Mouse (Mus musculus) left cerebral cortex, adult 8-10 months (tissue): ENCODE results near the gene D630045J12Rik. TPM values are rescaled to one million over a fixed set of nuclear protein-coding genes. Genes with fewer than 3 reads are reported as not detected.
A peak's percentile ranks its signal among the peaks of the same experiment; 100 is the strongest.

Experiments
- DNase-seq, 2 experiments: peaks; one replicate each; pipeline ENCODE4 v3.0.0; 2022; ENCODE audit warnings: low spot score in 2 of 2
- total RNA-seq, 4 experiments: library from RNA; stranded (reverse); gene quantifications; 2 replicates each; pipeline ENCODE4 v1.2.4; 2022

D630045J12Rik gene
- total RNA-seq, 4 experiments from 2014 or later, result 29.1 to 36.6 (median 33.5) TPM

- no peak for DNase-seq
Observed at GRCm38 (mm10) chr6:38242833-38243232, 11.0 kb downstream of the D630045J12Rik start.

GRCm38 (mm10) chr6:38242295-38242830 is 11.4 kb downstream of the D630045J12Rik start:
- DNase-seq, result no peak

GRCm38 (mm10) chr6:38241508-38241907 is 12.3 kb downstream of the D630045J12Rik start:
- no peak for DNase-seq

GRCm38 (mm10) chr6:38240618-38241017 is 13.2 kb downstream of the D630045J12Rik start:
- peak in 1 of 2 experiments; percentile 81 for DNase-seq

- no peak for DNase-seq
Observed at GRCm38 (mm10) chr6:38238382-38238781, 15.4 kb downstream of the D630045J12Rik start.

GRCm38 (mm10) chr6:38235991-38236658 is 17.7 kb downstream of the D630045J12Rik start:
- no peak for DNase-seq

- DNase-seq, result no peak
Observed at GRCm38 (mm10) chr6:38233803-38234202, 20.0 kb downstream of the D630045J12Rik start.

GRCm38 (mm10) chr6:38232917-38233316 is 20.9 kb downstream of the D630045J12Rik start:
- no peak for DNase-seq

GRCm38 (mm10) chr6:38231994-38232393 is 21.8 kb downstream of the D630045J12Rik start:
- no peak for DNase-seq

GRCm38 (mm10) chr6:38224079-38224478 is 29.7 kb downstream of the D630045J12Rik start:
- no peak for DNase-seq

GRCm38 (mm10) chr6:38219261-38219660 is 34.5 kb downstream of the D630045J12Rik start:
- no peak for DNase-seq

- DNase-seq, result no peak
Observed at GRCm38 (mm10) chr6:38215448-38216110, 38.2 kb downstream of the D630045J12Rik start.

- no peak for DNase-seq
Observed at GRCm38 (mm10) chr6:38207621-38208020, 46.2 kb downstream of the D630045J12Rik start.

- no peak for DNase-seq
Observed at GRCm38 (mm10) chr6:38206941-38207531, 46.8 kb downstream of the D630045J12Rik start.

GRCm38 (mm10) chr6:38205375-38205774 is 48.4 kb downstream of the D630045J12Rik start:
- no peak for DNase-seq

GRCm38 (mm10) chr6:38203820-38204219 is 50.0 kb downstream of the D630045J12Rik start:
- no peak for DNase-seq

GRCm38 (mm10) chr6:38202816-38203215 is 51.0 kb downstream of the D630045J12Rik start:
- DNase-seq, result no peak

- no peak for DNase-seq
Observed at GRCm38 (mm10) chr6:38201495-38201894, 52.3 kb downstream of the D630045J12Rik start.

- DNase-seq, result no peak
Observed at GRCm38 (mm10) chr6:38199599-38199998, 54.2 kb downstream of the D630045J12Rik start.

GRCm38 (mm10) chr6:38198727-38199126 is 55.1 kb downstream of the D630045J12Rik start:
- DNase-seq, result no peak

- peak in 1 of 2 experiments; percentile 80 for DNase-seq
Observed at GRCm38 (mm10) chr6:38196266-38197189, 57.3 kb downstream of the D630045J12Rik start.
